Mouse (Mus musculus): ENCODE measurements around the gene Kdelc2. TPM values are rescaled to one million over a fixed set of nuclear protein-coding genes. Genes with fewer than 3 reads are reported as not detected.
A peak's percentile ranks its signal among the peaks of the same experiment; 100 is the strongest.

Gene Kdelc2
- 5.2 and 5.9 TPM in 2 replicates for polyA plus RNA-seq (2015; fragmentation: Nextera tagmentation; extraction: Ambion mirVana)

DNA sequence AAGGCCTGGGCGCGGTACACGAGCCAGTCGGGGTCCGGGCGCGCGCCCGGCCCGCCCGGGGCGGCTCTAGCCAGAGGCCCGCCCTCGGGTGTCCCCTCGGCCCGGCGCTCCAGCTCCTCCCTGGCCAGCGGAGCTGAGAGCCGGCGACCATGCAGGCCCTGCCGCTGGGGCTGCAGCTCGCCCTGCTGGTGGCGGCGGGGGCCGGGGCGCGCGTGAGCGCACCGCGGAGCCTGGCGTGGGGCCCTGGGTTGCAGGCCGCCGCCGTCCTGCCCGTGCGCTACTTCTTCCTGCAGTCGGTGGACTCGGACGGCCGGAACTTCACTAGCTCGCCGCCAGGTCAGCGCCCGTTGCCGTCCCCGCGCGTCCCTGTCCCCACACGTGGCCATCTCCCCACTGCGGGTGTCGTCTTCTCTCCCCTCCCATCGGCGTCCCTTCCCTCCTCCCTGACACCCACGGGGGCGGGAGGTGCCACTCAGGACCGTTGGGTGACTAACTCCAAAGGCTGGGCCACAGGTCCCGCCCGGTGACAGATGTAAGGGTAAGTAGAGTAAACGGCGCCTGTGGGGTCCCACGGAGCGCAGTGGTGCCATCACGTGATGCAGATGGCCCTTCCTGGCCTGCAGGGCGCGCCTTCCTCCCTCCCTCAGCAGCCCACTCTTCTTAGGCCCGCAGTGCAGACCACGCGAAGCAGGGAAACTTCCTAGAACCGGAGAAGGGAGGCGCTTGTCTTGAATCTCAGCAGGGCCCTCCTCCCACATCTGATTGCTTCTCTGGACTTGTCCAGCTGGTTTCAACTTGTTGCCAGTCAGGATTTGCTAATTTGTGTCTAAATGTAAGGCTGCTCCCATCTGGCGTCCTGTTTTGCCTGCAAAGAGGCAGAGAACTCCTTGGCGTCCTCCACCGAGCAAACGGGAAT is at the start of gene Kdelc2:
TSS of gene Kdelc2 (plus strand) at position 75 of the 916 bp plus-strand sequence.
- peak within 1 kb of the TSS; percentile 82 for H3K9ac ChIP-seq (ENCODE audit: low read depth, low read length)
- peaks cover 6% of the 10 kb centered on the region; the same call in 1 of the 2 replicates for H3K4me1 ChIP-seq (ENCODE audit: control insufficient read depth, insufficient read depth, low read length)
- no peaks in the 10 kb centered on the region for H3K9me3 ChIP-seq (replicated peaks; ENCODE audit: control insufficient read depth, low read length, poor library complexity, severe bottlenecking)
- H3K36me3 ChIP-seq (ENCODE audit: control insufficient read depth, insufficient read depth, low read length), result no peaks in the 10 kb centered on the region
- peak within 1 kb of the TSS; percentile 64 for H3K4me3 ChIP-seq (ENCODE audit: low read depth, low read length)
- no peaks in the 10 kb centered on the region for H3K27me3 ChIP-seq (ENCODE audit: control insufficient read depth, insufficient read depth, low read depth, low read length)
- H3K27ac ChIP-seq (ENCODE audit: low read length), result peak within 1 kb of the TSS; percentile 78
- WGBS, result 0% methylated on average over 65 of the region's 75 CpGs
- H3K4me2 ChIP-seq (ENCODE audit: low read length), result peak within 1 kb of the TSS; percentile 99
- ATAC-seq, result peak; percentile 96

DNA sequence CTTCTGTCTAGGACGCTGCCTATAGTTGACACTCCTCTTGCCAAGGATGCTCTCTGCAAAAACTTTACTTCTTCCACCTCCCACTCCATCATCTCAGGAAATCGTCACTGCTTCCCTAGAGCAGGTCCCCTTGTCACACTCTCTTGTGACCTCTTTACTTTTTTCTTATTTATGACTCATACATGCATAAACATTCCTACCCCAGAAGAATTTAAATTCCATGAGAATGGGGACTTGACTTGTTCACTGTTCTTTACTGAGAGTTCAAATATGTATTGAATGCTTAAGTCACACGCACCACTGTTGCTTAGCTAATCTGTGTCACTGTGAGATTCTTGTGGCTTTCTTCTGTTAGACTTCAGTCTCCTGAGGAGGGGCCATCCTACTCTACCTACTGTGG is 48.7 kb upstream of the Kdelc2 start:
- no peak overlapping the region for H3K4me3 ChIP-seq (ENCODE audit: low read depth, low read length)
- ATAC-seq, result no peak
- no peak overlapping the region for H3K4me2 ChIP-seq (ENCODE audit: low read length)
- H3K36me3 ChIP-seq (ENCODE audit: control insufficient read depth, insufficient read depth, low read length), result no peaks in the 10 kb centered on the region
- H3K27ac ChIP-seq (ENCODE audit: low read length), result no peak overlapping the region
- peaks cover 6% of the 10 kb centered on the region; the same call in 1 of the 2 replicates for H3K9me3 ChIP-seq (replicated peaks; ENCODE audit: control insufficient read depth, low read length, poor library complexity, severe bottlenecking)
- H3K27me3 ChIP-seq (ENCODE audit: control insufficient read depth, insufficient read depth, low read depth, low read length), result no peaks in the 10 kb centered on the region
- WGBS, result 88% methylated on average over 3 of the region's 3 CpGs
- H3K4me1 ChIP-seq (ENCODE audit: control insufficient read depth, insufficient read depth, low read length), result no peaks in the 10 kb centered on the region
- H3K9ac ChIP-seq (ENCODE audit: low read depth, low read length), result no peak overlapping the region

DNA sequence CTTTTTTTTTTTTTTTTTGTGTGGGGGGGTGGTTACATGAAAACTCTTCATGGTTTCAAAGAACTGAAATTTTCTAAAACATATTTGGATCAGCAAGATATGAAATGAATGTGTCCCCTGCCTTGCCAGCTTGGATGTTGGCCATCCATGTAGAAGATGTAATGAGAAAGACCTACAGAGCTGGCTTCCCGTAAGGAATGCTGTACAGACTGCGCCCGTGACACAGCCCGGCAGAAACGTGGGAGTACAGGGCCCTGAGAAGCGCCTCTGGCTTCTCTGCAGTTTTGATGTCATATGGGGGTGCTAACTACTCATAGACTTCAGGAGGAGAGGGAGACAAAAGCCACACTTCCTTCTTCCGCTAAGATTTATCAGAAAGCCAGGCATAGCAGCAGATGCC is 44.2 kb upstream of the Kdelc2 start:
- Histone ChIP-seq H3K4me1 (ENCODE audit: control insufficient read depth, insufficient read depth, low read length) (no peaks in the 10 kb centered on the region), H3K9ac (ENCODE audit: low read depth, low read length) (no peak overlapping the region), H3K4me2 (ENCODE audit: low read length) (no peak overlapping the region), H3K9me3 (replicated peaks; ENCODE audit: control insufficient read depth, low read length, poor library complexity, severe bottlenecking) (no peaks in the 10 kb centered on the region), H3K36me3 (ENCODE audit: control insufficient read depth, insufficient read depth, low read length) (no peaks in the 10 kb centered on the region), H3K27ac (ENCODE audit: low read length) (no peak overlapping the region), H3K27me3 (ENCODE audit: control insufficient read depth, insufficient read depth, low read depth, low read length) (no peaks in the 10 kb centered on the region), H3K4me3 (ENCODE audit: low read depth, low read length) (no peak overlapping the region)
- ATAC-seq, result no peak
- 78% methylated on average over 7 of the region's 7 CpGs for WGBS

DNA sequence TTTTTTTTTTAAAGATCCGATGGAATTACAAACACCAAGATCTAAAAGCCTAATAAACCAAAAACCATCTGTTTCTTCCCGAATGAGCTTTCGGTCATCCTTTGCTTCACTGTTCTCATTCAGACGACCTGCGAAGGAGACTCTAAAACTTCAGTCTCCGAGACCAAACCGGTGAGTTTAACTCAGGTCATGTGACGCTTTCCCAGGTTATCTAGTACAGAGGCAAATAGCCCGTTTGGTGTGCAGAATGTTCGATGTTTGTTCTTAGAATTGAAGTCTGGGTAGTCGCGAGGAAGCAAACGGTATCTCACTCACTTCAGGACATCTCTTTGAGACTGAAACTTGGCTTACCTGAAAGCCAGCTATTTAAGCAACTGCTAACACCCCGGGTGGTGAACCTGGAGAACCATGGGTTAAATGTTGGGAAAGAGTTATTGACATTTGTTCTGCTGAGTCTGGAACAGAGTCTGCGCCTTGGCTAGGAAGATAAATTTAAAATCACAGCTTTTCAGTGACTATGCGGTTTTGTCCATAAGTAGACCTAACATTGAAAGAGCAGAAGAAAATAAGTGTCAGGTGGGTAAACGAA is 43.4 kb upstream of the Kdelc2 start:
- no peaks in the 10 kb centered on the region for H3K9me3 ChIP-seq (replicated peaks; ENCODE audit: control insufficient read depth, low read length, poor library complexity, severe bottlenecking)
- H3K4me2 ChIP-seq (ENCODE audit: low read length), result peak overlapping the region; percentile 83
- H3K9ac ChIP-seq (ENCODE audit: low read depth, low read length), result no peak overlapping the region
- H3K27me3 ChIP-seq (ENCODE audit: control insufficient read depth, insufficient read depth, low read depth, low read length), result no peaks in the 10 kb centered on the region
- ATAC-seq, result no peak
- 57% methylated on average over 17 of the region's 17 CpGs for WGBS
- no peaks in the 10 kb centered on the region for H3K36me3 ChIP-seq (ENCODE audit: control insufficient read depth, insufficient read depth, low read length)
- no peak overlapping the region for H3K27ac ChIP-seq (ENCODE audit: low read length)
- no peaks in the 10 kb centered on the region for H3K4me1 ChIP-seq (ENCODE audit: control insufficient read depth, insufficient read depth, low read length)
- H3K4me3 ChIP-seq (ENCODE audit: low read depth, low read length), result peak overlapping the region; percentile 49

DNA sequence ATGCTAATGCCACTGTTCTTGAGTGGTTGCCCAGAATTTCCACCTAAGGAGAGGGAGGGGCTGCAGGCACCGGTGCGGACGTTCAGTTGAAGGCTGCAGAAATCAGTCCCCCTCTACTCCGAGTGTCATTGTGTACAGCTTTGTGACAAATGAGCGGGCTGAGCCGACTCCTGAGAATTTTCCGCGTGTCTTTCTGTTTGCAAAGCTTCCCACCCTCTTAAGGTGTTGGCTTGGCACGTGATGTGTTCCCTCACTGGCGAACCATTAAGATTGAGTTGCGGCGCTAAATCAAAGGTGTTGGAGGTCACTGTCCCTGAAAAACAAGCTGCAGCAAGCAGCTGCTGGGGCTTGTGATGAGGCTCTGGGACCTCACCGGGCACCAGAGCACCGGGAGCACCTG is 42.9 kb upstream of the Kdelc2 start:
- ATAC-seq, result no peak
- no peaks in the 10 kb centered on the region for H3K4me1 ChIP-seq (ENCODE audit: control insufficient read depth, insufficient read depth, low read length)
- peak overlapping the region; percentile 83 for H3K4me2 ChIP-seq (ENCODE audit: low read length)
- H3K36me3 ChIP-seq (ENCODE audit: control insufficient read depth, insufficient read depth, low read length), result no peaks in the 10 kb centered on the region
- no peaks in the 10 kb centered on the region for H3K9me3 ChIP-seq (replicated peaks; ENCODE audit: control insufficient read depth, low read length, poor library complexity, severe bottlenecking)
- peak overlapping the region; percentile 49 for H3K4me3 ChIP-seq (ENCODE audit: low read depth, low read length)
- no peaks in the 10 kb centered on the region for H3K27me3 ChIP-seq (ENCODE audit: control insufficient read depth, insufficient read depth, low read depth, low read length)
- 9% methylated on average over 14 of the region's 14 CpGs for WGBS
- H3K27ac ChIP-seq (ENCODE audit: low read length), result no peak overlapping the region
- H3K9ac ChIP-seq (ENCODE audit: low read depth, low read length), result peak overlapping the region; percentile 50

DNA sequence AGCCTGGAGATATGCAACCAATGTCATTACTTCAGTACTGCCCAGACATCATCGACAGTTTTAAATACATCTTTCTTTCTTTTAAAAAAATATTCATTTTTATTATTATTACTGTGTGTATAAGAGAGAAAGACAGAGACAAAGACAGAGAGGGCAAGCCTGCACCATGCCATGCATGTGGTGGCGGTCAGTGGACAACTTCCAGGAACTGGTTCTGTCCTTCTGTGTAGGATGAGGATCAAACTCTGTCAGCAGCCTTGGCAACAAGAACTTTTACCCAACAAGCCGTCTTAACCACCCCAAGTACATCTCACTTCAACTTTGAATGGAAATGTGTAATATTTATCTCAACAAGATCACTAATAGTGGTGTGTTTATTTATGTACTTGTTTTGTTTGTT is 41.8 kb upstream of the Kdelc2 start:
- no peaks in the 10 kb centered on the region for H3K27me3 ChIP-seq (ENCODE audit: control insufficient read depth, insufficient read depth, low read depth, low read length)
- H3K36me3 ChIP-seq (ENCODE audit: control insufficient read depth, insufficient read depth, low read length), result no peaks in the 10 kb centered on the region
- no peak overlapping the region for H3K27ac ChIP-seq (ENCODE audit: low read length)
- no peaks in the 10 kb centered on the region for H3K9me3 ChIP-seq (replicated peaks; ENCODE audit: control insufficient read depth, low read length, poor library complexity, severe bottlenecking)
- H3K4me2 ChIP-seq (ENCODE audit: low read length), result no peak overlapping the region
- H3K4me1 ChIP-seq (ENCODE audit: control insufficient read depth, insufficient read depth, low read length), result no peaks in the 10 kb centered on the region
- no peak overlapping the region for H3K9ac ChIP-seq (ENCODE audit: low read depth, low read length)
- WGBS, result 92% methylated on average over 3 of the region's 3 CpGs
- no peak for ATAC-seq
- no peak overlapping the region for H3K4me3 ChIP-seq (ENCODE audit: low read depth, low read length)

DNA sequence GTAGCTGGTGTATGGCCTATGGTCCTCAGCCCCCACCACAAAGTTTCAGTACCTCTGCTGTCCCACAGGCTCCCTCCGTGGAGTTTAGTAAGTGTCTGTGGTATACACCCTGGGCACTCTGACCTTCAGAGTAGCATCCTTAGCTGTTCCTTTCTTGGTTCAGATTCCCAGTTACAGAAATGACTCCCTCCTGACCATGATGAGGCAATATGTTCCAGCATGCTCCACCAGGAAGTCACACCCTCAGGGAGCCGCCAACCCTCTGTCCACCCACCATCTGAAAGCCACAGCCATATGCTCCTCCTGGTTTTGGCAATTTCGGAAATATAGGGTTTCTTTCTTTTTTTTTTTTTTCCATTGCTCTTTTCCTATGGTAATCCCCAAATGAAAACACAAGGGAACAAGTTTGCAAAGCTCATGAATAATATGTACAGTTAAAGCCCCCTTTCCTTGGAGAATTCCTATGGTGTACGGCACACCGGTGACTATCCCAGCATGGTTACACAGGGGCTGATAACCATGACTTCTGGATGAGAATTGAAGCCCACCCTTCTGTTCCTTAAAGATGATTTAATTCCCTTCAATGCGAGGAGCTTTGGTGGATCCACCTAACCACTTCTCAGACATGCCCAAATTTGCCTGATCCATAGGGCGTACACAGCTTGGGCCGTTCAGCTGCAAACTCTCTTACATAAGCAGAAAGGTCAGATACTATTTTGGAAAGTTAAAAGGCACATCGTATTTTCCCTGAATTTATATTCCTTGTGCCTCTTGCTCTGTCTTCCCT is 39.0 kb upstream of the Kdelc2 start:
- H3K4me3 ChIP-seq (ENCODE audit: low read depth, low read length), result no peak overlapping the region
- ATAC-seq, result no peak
- H3K4me1 ChIP-seq (ENCODE audit: control insufficient read depth, insufficient read depth, low read length), result no peaks in the 10 kb centered on the region
- no peak overlapping the region for H3K9ac ChIP-seq (ENCODE audit: low read depth, low read length)
- 85% methylated on average over 9 of the region's 9 CpGs for WGBS
- no peaks in the 10 kb centered on the region for H3K36me3 ChIP-seq (ENCODE audit: control insufficient read depth, insufficient read depth, low read length)
- no peak overlapping the region for H3K4me2 ChIP-seq (ENCODE audit: low read length)
- H3K27me3 ChIP-seq (ENCODE audit: control insufficient read depth, insufficient read depth, low read depth, low read length), result no peaks in the 10 kb centered on the region
- H3K27ac ChIP-seq (ENCODE audit: low read length), result no peak overlapping the region
- H3K9me3 ChIP-seq (replicated peaks; ENCODE audit: control insufficient read depth, low read length, poor library complexity, severe bottlenecking), result no peaks in the 10 kb centered on the region

DNA sequence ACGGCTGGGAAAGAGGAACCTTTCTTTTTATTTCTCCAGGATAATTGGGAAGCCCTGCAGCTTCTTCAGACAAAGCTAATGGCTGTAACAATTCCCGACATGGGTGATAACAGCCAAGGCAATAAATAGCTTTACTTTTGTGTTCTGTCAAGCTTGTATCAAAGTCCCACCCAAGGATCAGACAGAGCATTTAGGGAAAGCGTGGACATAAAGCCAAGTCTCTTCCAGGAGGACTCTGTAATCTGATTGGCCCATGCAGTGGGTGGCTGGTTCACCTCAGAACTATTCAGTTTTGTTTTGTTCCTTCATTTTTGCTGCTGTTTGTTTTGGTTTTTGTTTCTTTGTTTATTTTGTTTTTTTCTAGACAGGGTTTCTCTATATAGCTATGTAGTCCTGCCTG is 38.1 kb upstream of the Kdelc2 start:
- no peak for ATAC-seq
- Histone ChIP-seq H3K4me2 (ENCODE audit: low read length) (no peak overlapping the region), H3K9me3 (replicated peaks; ENCODE audit: control insufficient read depth, low read length, poor library complexity, severe bottlenecking) (peaks cover 3% of the 10 kb centered on the region; the same call in 1 of the 2 replicates), H3K27ac (ENCODE audit: low read length) (no peak overlapping the region), H3K4me3 (ENCODE audit: low read depth, low read length) (no peak overlapping the region), H3K36me3 (ENCODE audit: control insufficient read depth, insufficient read depth, low read length) (no peaks in the 10 kb centered on the region), H3K4me1 (ENCODE audit: control insufficient read depth, insufficient read depth, low read length) (no peaks in the 10 kb centered on the region), H3K9ac (ENCODE audit: low read depth, low read length) (no peak overlapping the region), H3K27me3 (ENCODE audit: control insufficient read depth, insufficient read depth, low read depth, low read length) (no peaks in the 10 kb centered on the region)
- WGBS, result 62% methylated on average over 3 of the region's 3 CpGs

Data from midbrain, embryonic 16.5 days (tissue).